Mouse (Mus musculus) forebrain, embryonic 13.5 days (tissue): ENCODE measurements at regions not wholly inside any gene's neighbourhood (a gene's known extent, or its start where the extent isn't known, plus 50 kb on each side); places are given as distances from the start of the nearest gene placed in this dataset.
"Not testable (repeated sequence)": the region's sequence is repeated elsewhere in the genome, so short reads cannot be mapped to it uniquely, and the experiment has no call there.

Experiments
- ATAC-seq: fragments of 200-750 bp; cut with Nextera tagmentation; 2 replicates; pipeline ENCODE4 v1.8.0; 2017
- H3K27ac ChIP-seq: fragments of 300-500 bp; sonication (generic); 2 replicates; pipeline ENCODE4 v1.5.1; 2015; ENCODE audit warnings: inconsistent platforms, mild to moderate bottlenecking, moderate library complexity
- H3K27me3 ChIP-seq: fragments of 300-500 bp; sonication (generic); 2 replicates; pipeline ENCODE4 v1.6.1; 2015; ENCODE audit warnings: mild to moderate bottlenecking, inconsistent platforms
- H3K36me3 ChIP-seq: fragments of 300-500 bp; sonication (generic); 2 replicates; pipeline ENCODE4 v1.6.1; 2015; ENCODE audit warnings: mild to moderate bottlenecking, inconsistent platforms; ENCODE audit not compliant: poor library complexity, severe bottlenecking
- H3K4me1 ChIP-seq: fragments of 300-500 bp; sonication (generic); 2 replicates; pipeline ENCODE4 v1.6.1; 2015; ENCODE audit warnings: inconsistent platforms
- H3K4me2 ChIP-seq: fragments of 300-500 bp; sonication (generic); 2 replicates; pipeline ENCODE4 v1.6.1; 2015; ENCODE audit warnings: inconsistent platforms, mild to moderate bottlenecking, moderate library complexity
- H3K4me3 ChIP-seq: fragments of 300-500 bp; sonication (generic); 2 replicates; pipeline ENCODE4 v1.5.1; 2015; ENCODE audit warnings: mild to moderate bottlenecking, inconsistent platforms
- H3K9ac ChIP-seq: fragments of 300-500 bp; sonication (generic); 2 replicates; pipeline ENCODE4 v1.6.1; 2015; ENCODE audit warnings: mild to moderate bottlenecking, inconsistent platforms
- H3K9me3 ChIP-seq: fragments of 300-500 bp; sonication (generic); replicated peaks from 2 replicates; pipeline ENCODE4 v1.6.1; 2016; ENCODE audit warnings: inconsistent platforms
- WGBS: fragments of 180-500 bp; shearing (Covaris S2); methylation state at CpG from one replicate; pipeline ENCODE4 v1.1.7; 2015; 5-methylcytosine and 5-hydroxymethylcytosine counted together

DNA sequence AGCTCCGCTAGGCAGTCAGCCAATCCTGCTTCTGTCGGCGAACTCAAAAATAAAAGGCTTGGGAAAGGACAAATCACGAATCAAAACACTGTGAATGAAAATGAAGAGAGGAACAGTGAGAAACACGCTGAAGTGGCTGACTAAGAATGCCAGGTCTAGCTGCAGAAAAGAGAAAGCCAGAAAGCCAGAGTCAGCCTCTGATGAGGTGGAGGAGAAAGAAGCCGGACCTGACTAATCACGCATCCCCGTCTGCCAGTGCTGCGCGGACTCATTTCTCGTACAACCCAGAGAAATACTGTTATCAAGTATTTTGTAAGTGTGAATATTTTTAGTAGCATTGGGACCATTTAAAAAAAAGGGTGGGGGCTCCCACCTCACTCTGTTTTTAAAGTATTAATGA, 201.6 kb downstream of the Wdr20rt start:
- Histone ChIP-seq H3K36me3 (no peaks in the 10 kb centered on the region), H3K4me2 (no peak overlapping the region), H3K4me3 (no peak overlapping the region), H3K27ac (no peak overlapping the region), H3K4me1 (0 out of 2 replicates have a peak, but pooled peaks cover 8% of the 10 kb centered on the region), H3K9ac (no peak overlapping the region), H3K9me3 (no peaks in the 10 kb centered on the region), H3K27me3 (no peaks in the 10 kb centered on the region)
- 74% methylated on average over 11 of the region's 11 CpGs for WGBS
- no peak for ATAC-seq

DNA sequence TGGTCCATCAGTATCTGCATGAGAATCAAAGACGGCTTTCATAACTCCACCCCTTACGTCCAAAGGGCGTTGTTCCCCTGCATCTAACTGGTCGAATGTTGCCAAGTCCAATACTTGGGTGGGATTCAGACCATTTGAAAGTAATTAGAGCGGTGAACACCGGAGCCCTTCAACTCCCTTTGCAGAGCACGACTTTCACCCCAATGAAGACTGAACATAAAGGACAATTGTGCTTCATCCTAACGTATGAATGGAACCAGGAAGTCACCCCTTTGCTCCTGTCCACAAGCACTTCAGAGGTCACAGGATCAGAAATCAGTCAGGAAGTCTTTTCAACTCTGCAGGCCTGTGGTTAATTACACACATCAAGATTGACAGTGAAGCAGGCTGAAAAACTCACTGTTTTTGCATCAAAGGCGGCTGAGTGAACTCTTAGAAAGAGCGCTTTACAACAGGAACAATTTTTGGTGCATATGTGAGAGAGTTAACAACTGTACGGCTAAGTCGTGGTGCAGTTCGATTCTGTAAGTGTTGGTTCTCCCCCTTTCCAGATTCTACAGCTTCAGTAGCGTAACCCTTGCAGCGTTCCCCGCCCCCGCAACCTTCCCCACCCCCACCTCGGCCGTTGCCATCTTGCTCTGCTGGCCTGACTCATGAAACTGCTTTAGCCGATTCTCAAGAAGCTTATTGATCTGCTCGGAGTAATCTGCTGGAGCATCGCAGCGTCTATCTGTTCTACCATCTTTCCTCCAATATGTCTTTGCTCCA, 203.1 kb downstream of the Wdr20rt start:
- Histone ChIP-seq H3K27me3 (no peaks in the 10 kb centered on the region), H3K36me3 (no peaks in the 10 kb centered on the region), H3K9ac (no peak overlapping the region), H3K27ac (no peak overlapping the region), H3K4me2 (peak overlapping the region; percentile 29), H3K9me3 (no peaks in the 10 kb centered on the region), H3K4me3 (no peak overlapping the region), H3K4me1 (0 out of 2 replicates have a peak, but pooled peaks cover 8% of the 10 kb centered on the region)
- ATAC-seq, result no peak
- 40% methylated on average over 23 of the region's 23 CpGs for WGBS

DNA sequence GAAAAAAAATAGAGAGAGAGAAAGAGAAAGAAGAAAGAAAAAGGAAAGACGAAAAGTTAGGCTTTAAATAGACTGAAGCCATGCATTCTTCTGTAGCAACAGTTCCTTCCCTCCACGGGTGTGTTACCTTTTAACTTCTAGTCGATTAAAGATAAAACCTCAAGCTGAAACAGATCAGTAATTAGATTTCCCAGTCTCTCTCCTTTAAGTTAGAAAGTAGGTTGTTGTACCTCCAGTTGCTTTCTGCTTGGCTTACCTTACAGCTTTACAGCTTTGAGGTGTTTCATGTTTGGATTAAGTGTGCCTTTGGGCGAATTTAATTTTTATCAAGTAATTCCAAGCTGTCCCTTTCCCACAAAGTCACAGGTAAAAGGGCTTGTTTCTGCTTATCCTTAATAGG, 225.5 kb downstream of the Wdr20rt start:
- Histone ChIP-seq H3K4me3 (no peak overlapping the region), H3K27ac (no peak overlapping the region), H3K27me3 (no peaks in the 10 kb centered on the region), H3K36me3 (no peaks in the 10 kb centered on the region), H3K9ac (no peak overlapping the region), H3K4me1 (no peaks in the 10 kb centered on the region), H3K4me2 (no peak overlapping the region), H3K9me3 (no peaks in the 10 kb centered on the region)
- 79% methylated on average over 4 of the region's 4 CpGs for WGBS
- no peak for ATAC-seq

DNA sequence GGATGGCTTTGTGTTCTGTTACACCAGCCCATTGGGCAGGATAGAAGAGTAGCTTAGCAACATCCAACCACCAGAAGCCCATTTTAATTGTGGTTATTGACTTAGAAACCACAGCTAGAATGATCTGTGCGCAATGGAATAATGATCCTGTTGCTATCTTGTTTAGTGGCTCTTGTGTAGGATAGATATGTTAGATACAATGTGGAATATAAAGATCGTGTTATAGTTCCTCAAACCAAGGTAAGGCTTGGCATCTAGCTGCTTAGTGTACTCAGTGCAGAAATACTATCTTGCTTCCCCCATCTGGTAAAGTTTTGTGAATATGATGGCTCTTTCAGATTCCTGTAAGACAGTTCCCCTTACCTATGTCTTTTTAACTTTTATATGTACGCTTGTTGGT, 230.4 kb downstream of the Wdr20rt start:
- H3K27me3 ChIP-seq, result no peaks in the 10 kb centered on the region
- H3K4me3 ChIP-seq, result no peak overlapping the region
- H3K4me1 ChIP-seq, result no peaks in the 10 kb centered on the region
- no peak overlapping the region for H3K27ac ChIP-seq
- no peak overlapping the region for H3K9ac ChIP-seq
- H3K4me2 ChIP-seq, result no peak overlapping the region
- no peak for ATAC-seq
- 97% methylated on average over 3 of the region's 3 CpGs for WGBS
- no peaks in the 10 kb centered on the region for H3K36me3 ChIP-seq
- no peaks in the 10 kb centered on the region for H3K9me3 ChIP-seq

DNA sequence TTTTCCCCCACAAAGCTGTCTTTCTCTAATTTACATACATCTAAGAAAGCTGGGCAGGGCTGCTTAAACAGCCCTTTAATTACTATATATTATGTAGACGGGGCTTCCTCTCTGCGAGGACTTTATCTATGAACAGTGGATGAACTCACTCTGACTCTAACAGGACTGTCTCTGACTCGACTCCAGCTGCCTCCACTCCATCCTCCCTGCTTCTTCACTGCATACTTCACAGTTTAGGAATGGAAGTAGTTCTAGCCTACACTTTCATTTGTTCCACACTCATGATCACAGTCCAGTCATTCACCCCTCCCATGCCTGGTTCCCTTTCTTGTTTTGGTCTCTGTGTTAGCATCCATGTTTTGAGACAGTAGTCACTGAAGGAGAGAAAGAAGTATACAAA, 231.6 kb downstream of the Wdr20rt start:
- H3K4me1 ChIP-seq, result no peaks in the 10 kb centered on the region
- no peak for ATAC-seq

DNA sequence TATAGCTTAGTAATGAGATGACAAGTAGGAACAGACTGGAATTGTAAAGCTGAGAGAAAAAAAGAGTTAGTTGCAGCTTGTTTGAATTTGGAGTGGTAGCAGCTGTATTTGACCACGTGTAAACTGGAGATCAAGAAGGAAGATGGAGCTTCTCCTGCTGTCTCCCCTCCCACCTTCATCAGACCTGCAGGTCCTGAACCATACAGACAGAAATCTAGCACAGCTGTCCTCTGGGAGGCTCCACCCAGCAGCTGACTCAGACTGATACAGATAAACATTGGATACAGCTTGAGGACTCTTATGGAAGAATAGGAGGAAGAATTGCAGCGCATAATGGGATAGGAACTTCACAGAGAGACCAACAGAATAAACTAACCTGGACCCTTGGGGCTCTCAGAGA, 238.9 kb downstream of the Wdr20rt start:
- H3K27ac ChIP-seq, result no peak overlapping the region
- H3K36me3 ChIP-seq, result no peaks in the 10 kb centered on the region
- H3K4me2 ChIP-seq, result no peak overlapping the region
- ATAC-seq, result no peak
- H3K27me3 ChIP-seq, result no peaks in the 10 kb centered on the region
- no peak overlapping the region for H3K4me3 ChIP-seq
- H3K9me3 ChIP-seq, result no peaks in the 10 kb centered on the region
- H3K4me1 ChIP-seq, result no peaks in the 10 kb centered on the region
- WGBS, result 67% methylated on average over 2 of the region's 2 CpGs
- H3K9ac ChIP-seq, result no peak overlapping the region

More for the DNA sequence above, 231.6 kb downstream of the Wdr20rt start:
- Histone ChIP-seq H3K4me3 (no peak overlapping the region), H3K27me3 (no peaks in the 10 kb centered on the region), H3K36me3 (no peaks in the 10 kb centered on the region), H3K4me2 (no peak overlapping the region), H3K9me3 (no peaks in the 10 kb centered on the region), H3K27ac (no peak overlapping the region), H3K9ac (no peak overlapping the region)
- WGBS, result 65% methylated on average over 3 of the region's 3 CpGs

GRCm38 (mm10) chr12:65478674-65479073, 253.4 kb downstream of the Wdr20rt start:
- H3K4me1 ChIP-seq, H3K27ac ChIP-seq, H3K4me2 ChIP-seq, ATAC-seq, H3K27me3 ChIP-seq, H3K9me3 ChIP-seq, H3K36me3 ChIP-seq, H3K9ac ChIP-seq, H3K4me3 ChIP-seq: not testable (repeated sequence)
- WGBS, result 60% methylated on average over 9 of the region's 9 CpGs

DNA sequence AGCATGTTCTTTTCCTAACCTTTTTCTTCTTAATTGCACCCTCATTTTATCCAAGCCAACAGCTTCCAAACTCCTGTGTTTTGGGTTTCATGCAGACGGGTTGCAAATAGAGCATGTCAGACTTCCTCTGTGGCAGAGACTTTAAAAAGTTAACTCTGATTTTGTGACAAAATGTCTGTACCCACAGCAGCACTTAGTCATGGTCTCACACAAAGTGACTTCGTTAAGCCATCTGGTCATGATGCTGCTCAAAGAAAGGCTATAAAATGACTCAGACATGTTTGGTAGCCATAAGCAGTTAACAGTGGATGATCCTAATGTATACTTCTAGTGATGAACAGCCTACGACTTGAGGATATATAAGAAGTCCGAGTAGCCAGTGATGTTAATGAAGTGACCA, 255.5 kb downstream of the Wdr20rt start:
- Histone ChIP-seq H3K36me3 (no peaks in the 10 kb centered on the region), H3K9me3 (no peaks in the 10 kb centered on the region), H3K27me3 (no peaks in the 10 kb centered on the region), H3K27ac (no peak overlapping the region), H3K9ac (no peak overlapping the region), H3K4me3 (no peak overlapping the region), H3K4me2 (no peak overlapping the region), H3K4me1 (no peaks in the 10 kb centered on the region)
- 84% methylated on average over 4 of the region's 4 CpGs for WGBS
- ATAC-seq, result no peak

- H3K27me3 ChIP-seq, result no peaks in the 10 kb centered on the region
- H3K4me1 ChIP-seq, result no peaks in the 10 kb centered on the region
- no peak overlapping the region for H3K27ac ChIP-seq
- no peaks in the 10 kb centered on the region for H3K36me3 ChIP-seq
- H3K4me3 ChIP-seq, result no peak overlapping the region
- H3K9ac ChIP-seq, result no peak overlapping the region
- 86% methylated on average over 2 of the region's 2 CpGs for WGBS
- no peak for ATAC-seq
- no peak overlapping the region for H3K4me2 ChIP-seq
- no peaks in the 10 kb centered on the region; the same call in 1 of the 2 replicates for H3K9me3 ChIP-seq
These were observed 265.8 kb downstream of the Wdr20rt start for GRCm38 (mm10) chr12:65491092-65491491.

DNA sequence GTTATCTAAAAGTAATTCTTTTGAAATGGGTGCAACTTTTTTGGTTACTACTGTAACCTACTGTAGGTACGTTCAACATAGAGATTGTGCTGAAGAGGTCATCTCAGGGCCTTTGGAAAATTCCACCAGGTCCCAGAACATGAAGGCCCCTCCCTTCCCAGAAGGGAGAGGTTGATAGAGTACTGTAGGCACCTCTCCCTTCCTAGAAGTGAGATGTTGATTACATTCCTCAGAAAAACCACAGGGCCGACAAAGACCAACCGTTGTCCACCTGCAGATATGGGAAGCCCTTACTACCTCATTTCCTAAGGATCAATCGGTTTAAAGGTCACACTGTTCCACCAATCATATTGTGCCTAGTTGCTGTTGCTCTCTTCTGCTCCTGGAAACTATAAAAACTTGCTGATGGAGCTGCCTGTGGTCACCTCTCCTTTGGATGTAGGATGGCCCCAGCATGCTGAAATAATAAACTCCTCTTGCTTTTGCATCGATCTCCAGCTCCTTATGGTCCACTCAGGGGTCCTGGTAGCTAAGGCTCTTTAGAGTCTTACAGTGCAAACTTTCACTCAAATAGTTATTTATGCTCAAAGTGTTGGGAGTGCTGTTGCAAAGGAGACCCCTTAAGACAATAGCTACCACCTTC, 269.2 kb downstream of the Wdr20rt start:
- H3K4me3 ChIP-seq, result no peak overlapping the region
- no peaks in the 10 kb centered on the region; the same call in 1 of the 2 replicates for H3K9me3 ChIP-seq
- H3K36me3 ChIP-seq, result no peaks in the 10 kb centered on the region
- no peak overlapping the region for H3K27ac ChIP-seq
- no peak overlapping the region for H3K9ac ChIP-seq
- no peak for ATAC-seq
- no peaks in the 10 kb centered on the region for H3K27me3 ChIP-seq
- no peak overlapping the region for H3K4me2 ChIP-seq
- no peaks in the 10 kb centered on the region for H3K4me1 ChIP-seq
- 94% methylated on average over 5 of the region's 5 CpGs for WGBS

- WGBS, result 80% methylated on average over 6 of the region's 6 CpGs
- Histone ChIP-seq H3K36me3 (no peaks in the 10 kb centered on the region), H3K27me3 (no peaks in the 10 kb centered on the region), H3K4me2 (no peak overlapping the region), H3K4me1 (no peaks in the 10 kb centered on the region), H3K9me3 (no peaks in the 10 kb centered on the region; the same call in 1 of the 2 replicates), H3K4me3 (no peak overlapping the region), H3K9ac (no peak overlapping the region), H3K27ac (no peak overlapping the region)
- ATAC-seq, result no peak
These were observed 271.3 kb downstream of the Wdr20rt start for GRCm38 (mm10) chr12:65496613-65497012.

- no peak overlapping the region for H3K9ac ChIP-seq
- H3K27me3 ChIP-seq, result no peaks in the 10 kb centered on the region
- no peak for ATAC-seq
- no peak overlapping the region for H3K4me2 ChIP-seq
- no peak overlapping the region for H3K4me3 ChIP-seq
- no peaks in the 10 kb centered on the region; the same call in 1 of the 2 replicates for H3K9me3 ChIP-seq
- WGBS, result 83% methylated on average over 6 of the region's 6 CpGs
- no peaks in the 10 kb centered on the region for H3K4me1 ChIP-seq
- H3K36me3 ChIP-seq, result no peaks in the 10 kb centered on the region
- H3K27ac ChIP-seq, result no peak overlapping the region
These were observed 272.3 kb downstream of the Wdr20rt start for GRCm38 (mm10) chr12:65497602-65498001.
